Mouse (Mus musculus) megakaryocyte, embryonic 14.5 days (primary cell): ENCODE measurements around the gene Itprip.

ENCODE experiments used
- FLI1 ChIP-seq: IDR thresholded peaks from 2 replicates; pipeline ENCODE4 v1.6.1; 2012; ENCODE audit warnings: low read length, inconsistent platforms, mixed read lengths
- GATA1 ChIP-seq: IDR thresholded peaks from 3 replicates; pipeline ENCODE4 v1.6.1; 2012; ENCODE audit warnings: mixed read lengths, low read length, inconsistent platforms, borderline replicate concordance

DNA sequence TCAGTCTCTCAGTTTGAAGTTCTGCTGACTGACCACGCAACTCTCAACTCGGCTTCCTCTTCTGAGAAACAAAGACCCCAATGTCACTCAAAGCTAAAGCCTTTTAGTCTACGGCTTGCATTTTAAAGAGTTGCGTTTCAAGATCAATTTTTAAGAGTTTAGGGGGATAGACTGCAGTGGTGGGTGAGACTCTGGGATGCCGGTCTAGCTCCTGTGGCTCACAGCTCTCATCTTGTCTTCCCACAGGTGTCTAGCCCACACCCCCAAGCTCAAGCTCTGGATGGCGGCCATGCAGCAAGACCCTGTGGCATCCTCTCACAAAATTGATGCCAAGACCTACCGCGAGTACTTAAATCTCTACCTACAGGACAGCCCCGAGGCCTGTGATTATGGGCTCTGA is 55.0 kb downstream of the Itprip start:
- TF ChIP-seq GATA1 (no peak), FLI1 (no peak)
